Mouse (Mus musculus): ENCODE measurements at regions not wholly inside any gene's neighbourhood (a gene's known extent, or its start where the extent isn't known, plus 50 kb on each side); places are given as distances from the start of the nearest gene placed in this dataset.

DNA sequence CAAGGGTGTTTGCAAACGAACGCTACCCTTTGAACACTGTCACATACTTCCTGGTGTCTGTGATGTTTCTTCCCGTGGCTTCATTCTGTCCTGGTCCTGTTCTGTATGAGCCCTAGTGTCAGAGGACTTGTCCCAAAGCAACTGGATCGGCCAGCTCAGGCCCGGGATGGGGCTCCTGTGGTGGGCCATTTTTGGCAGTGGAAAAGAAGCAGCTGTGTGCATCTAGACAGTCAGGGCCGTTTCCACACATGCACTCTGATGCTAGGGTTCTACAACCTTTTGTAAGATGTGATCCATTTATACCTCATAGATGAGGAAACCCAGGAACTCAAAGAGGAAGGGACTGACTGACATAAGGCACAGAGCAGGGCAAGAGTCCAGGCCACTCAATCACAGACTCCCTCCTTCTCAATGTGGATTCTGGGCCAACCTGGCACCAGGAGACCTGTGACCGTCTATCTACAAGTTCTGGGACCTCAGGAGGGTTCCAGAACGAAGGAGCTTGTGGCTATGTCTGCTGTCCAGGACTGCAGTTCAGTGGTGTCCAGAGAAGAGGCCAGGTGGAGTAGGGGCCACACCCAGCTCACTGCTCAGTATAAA is 155.2 kb downstream of the Trim29 start:
- no peak for DNase-seq (ENCODE audit: low spot score in 2 of 2)

DNA sequence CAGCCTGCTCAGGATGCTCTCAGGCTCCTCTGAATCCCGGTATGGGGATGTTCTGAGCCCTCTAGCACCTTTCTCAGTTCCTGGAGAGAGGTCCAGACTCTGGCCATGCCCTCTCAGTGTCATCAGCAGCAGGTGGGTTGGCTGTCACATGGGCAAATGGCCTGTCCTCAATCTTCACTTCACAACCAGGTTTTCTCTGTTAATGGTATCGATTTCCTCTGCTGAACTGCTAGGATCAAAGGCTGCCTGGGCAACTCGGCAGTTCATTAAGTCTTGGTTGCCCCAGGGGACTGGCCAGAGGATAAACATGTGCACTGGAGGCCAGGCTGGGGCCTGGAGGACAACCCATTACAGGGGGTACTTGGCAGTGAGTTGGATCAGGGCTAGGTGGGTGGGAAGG is 156.2 kb downstream of the Trim29 start:
- DNase-seq (ENCODE audit: low spot score in 2 of 2): no peak

DNA sequence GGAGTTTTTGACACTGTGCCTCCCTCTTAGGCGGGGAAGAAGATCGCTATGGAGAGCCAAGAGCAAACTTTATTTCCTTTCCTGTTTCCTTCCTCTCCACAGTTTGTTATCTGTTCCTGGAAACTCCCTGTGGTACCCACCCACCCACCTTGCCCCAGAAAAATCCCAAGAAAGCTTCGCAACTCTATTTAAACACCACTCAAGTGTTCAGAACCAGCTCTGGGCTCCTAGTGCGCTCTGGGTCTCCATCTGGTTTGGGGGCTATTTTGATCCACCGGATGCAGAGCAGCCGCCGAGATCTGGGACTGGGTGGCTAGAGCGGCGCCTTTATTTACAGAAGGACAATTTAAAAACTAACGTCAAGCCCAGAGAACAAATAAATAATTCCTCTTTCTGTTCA is 158.6 kb downstream of the Trim29 start:
- peak in 1 of 2 experiments; percentile 32 for DNase-seq (ENCODE audit: low spot score in 2 of 2)

DNA sequence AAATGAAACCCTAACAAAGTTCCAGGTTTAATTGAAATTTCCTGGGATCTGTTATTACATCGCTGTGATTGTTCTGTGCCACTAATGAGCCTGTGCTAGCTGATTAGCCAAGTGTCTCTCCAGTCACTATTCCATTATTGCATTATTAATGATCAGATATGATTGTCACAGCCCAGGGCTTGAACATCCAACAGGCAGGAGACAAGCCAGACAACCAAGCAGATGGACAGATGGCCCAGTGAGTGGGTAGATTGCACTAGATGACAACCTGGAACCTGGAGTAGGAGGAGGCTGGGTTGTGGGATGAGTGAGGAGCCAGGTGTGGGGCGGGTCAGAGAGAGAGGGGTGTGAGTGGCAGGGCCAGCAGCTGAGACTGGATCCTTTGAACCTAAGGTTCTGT is 161.6 kb downstream of the Trim29 start:
- no peak for DNase-seq (ENCODE audit: low spot score in 2 of 2)

DNA sequence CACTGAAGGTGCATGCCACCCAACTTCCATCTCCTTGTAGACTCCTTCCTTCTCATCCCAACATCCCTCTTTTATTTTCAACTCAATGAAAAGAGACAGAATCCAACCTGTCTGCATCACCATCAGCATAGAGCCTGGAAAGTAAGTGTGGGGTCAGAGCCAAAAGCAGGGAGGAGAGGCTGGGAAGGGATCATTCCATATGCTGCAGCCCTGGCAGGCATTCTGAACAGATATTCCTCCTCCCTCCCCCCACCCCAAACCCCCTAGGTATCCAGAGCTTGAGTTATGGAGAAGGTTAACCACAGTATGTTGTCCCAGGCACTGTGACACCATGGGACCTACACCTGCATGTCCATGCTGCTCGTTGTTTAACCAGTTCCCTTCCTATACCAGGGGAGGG is 162.5 kb downstream of the Trim29 start:
- no peak for DNase-seq (ENCODE audit: low spot score in 2 of 2)

DNA sequence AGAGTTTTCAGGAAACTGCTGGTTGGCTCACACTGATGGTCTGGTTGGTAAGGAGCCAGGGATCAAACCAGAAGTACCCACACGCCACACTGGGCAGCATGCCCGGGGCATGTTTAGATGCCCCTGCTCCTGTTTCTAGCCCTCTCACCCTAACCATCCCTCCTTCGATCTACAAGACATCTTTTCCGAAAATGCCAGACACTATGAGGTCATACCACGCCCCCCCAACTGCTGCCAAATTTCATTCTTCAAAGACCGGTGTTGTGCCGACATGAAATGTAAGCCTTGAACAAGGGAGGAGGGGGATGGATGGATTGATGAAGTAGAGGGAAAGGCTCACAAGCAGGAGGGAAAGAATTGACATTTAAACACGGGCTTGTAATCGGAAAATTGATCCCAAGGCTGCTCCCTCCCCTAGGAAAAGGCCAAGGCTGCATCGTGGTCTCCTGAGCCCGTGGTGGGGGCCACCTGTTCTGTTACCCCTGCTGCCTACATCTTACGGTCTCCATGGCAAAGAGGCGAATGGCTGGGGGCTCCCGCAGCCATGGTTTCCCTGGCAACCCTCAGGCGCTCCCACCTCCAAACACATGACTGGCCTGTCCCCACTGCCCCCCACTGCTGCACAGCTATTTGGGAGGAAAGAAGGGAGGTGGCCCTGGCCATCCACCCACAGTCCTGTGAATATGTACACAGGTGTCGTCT is 163.1 kb downstream of the Trim29 start:
- DNase-seq (ENCODE audit: low spot score in 2 of 2): peak in 1 of 2 experiments; percentile 29

DNA sequence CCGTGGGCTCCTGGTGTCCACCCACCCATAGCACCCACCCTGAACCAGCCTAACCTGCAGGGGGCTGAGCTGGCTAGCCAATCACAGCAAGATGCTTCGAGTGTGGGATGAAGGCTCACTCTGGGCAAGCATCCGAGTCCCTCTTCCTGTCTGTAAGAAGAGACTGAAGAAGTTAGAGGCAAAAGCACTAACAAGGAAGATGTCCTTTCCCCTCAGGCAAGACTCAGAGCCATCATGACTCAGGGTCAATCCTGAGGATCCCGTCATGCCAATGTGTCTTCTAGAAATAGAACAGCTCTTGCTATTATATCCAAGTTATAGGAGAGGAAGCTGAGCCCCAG is 163.6 kb downstream of the Trim29 start:
- DNase-seq (ENCODE audit: low spot score in 2 of 2): no peak

DNA sequence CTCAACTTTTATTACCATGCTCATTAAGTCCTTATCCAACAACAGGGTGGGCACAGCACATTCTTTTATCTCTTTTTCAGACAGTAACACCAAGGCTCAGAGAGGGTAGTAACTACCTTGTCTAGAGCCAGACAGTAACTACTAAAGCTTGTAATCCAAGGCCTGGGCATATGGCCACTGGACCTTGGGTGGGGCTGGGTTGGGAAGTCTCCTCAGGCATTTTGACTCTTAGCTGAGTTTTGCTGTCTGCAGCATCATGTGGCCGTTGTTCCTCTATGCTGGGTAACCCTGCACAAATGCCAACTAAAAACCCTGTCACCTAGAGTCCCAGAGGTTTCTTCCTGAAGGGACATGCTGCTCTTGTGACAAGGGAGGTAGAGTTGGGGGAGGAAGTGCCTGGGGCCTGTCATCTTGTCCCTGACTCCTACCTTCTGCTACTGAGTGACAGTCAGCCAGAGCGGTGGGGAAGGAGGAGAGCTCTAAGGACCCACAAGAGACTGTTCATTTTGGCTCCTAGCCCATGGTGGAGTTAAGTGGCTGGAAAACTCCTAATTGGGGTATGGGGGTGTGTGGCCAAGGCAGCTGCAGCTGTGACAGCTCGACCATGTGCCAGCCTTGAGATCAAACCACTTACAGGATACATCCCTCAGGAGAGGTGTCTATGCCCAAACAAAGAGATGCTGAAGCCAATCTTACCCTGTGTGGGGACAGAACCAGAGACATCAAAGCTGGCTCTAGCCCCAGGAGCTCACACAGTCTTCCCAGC is 170.4 kb downstream of the Trim29 start:
- DNase-seq (ENCODE audit: low spot score in 2 of 2): no peak

DNA sequence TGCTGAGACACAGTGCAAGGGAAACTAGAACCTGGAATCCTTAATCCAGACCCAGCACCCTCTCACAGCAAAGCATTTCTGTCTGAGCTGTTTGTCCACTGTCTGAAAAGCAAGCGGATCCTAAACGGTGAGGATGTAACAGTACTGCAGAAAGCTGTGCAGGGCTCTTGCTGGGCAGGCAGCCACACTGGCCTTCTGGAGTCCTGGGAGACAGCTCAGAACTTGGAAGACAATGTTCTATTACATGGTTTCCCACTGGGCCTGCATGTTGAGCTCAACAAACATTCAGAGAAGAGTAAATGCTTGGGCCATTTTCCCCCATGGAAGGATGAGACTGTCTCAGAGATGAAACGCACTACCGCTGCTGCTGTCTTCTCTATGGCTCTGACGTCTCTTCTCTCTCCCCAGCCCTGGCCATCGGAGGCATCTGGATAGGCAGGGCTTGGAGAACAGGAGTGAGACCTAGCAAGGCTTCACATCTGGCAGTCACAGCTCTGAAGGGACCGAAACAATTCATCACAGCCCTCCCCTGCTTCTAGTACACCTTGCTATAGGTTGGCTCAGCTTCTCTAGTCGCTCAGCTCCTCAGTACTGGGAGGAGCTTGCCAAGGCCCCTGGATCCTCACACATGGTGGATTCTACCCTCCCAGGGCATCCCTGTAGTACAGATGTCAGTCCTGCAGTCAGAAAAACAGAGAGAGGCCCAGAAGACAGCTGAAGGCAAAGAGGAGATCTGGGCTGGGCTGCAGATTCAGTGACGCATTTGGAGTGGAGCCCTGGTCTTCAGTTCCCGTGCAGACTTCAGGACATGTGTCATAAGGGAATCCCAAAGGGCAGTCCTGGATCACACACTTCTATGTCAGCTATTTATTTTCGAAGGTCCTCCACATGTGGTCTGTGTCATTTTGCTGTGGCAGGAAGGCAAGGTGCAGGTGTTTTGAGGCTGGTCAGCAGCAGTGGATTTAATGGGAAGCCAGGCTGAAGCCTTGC is 171.7 kb downstream of the Trim29 start:
- peak in 1 of 2 experiments; percentile 59 for DNase-seq (ENCODE audit: low spot score in 2 of 2)

DNA sequence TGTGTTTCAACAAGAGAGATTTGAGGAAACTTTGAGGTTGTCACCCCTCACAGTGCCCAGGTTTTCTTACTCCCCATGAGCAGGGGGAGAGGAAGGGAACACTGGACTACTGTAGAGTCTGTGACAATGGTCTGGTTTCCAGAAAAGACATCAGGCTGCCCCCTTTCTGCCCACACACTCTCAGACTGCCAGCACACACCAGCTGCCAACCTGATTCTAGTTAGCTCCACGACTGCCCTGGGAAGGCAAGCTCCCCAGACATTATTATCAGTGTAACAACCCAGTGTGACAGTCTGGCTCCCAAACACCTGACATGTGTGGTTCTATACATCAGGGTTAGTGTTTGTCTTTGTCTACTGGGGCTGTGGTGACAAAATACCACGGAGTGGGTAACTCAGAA is 172.5 kb downstream of the Trim29 start:
- DNase-seq (ENCODE audit: low spot score in 2 of 2): peak; percentile 45 to 67

DNA sequence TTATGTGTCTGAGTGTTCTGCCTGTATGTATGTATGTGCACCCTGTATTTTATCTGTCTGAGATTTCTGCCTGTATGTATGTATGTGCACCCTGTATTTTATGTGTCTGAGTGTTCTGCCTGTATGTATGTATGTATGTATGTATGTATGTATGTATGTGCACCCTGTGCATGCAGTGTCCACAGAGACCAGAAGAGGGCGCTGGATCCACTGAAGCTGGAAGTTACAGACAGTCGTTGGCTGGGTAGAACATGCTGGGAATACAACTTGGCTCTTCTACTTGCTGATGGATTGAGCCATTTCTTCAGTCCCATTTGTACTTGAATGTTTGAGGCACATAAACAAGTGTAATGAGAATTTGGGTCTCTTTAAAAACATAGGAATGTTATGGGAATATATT is 173.3 kb downstream of the Trim29 start:
- no peak for DNase-seq (ENCODE audit: low spot score in 2 of 2)

DNA sequence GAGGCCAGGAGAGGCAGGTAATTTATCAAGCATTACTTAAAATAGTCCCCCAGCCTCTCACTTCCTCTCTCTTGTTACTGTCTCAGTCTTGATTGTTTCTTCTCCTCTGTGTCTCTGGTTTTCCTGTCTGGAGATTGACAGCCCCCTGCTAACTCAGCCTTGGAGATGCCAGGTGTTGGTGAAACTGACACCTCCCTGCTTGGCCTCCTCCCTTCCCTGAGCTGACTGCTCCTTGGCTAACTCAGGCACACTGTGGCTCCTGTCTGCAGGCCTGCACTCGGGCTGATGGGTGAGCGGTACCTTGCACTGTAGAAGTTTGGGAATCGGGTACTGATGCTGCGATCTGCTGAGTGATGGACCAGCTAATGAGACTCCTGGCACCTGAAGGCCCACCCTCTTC is 176.1 kb downstream of the Trim29 start:
- DNase-seq (ENCODE audit: low spot score in 2 of 2): no peak

DNA sequence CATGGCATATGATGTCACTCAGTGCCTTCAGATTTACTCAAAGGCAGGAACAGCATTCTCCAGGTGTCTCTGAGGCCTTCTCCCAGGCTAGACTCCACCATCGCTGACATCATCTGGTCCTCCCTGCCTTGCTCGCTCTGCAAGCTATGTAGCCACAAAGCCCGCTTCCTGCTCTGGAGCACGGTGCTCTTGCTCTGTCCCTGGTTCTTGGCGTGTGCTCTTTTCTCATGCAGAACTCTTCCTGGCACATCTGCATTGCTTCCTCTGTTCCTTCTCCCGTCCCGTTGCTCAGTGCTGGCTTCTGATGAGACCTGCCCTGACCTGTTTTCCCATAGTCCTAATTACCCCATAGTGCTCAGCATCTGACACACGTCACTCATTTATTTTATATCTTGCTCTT is 178.6 kb downstream of the Trim29 start:
- no peak for DNase-seq (ENCODE audit: low spot score in 2 of 2)

DNA sequence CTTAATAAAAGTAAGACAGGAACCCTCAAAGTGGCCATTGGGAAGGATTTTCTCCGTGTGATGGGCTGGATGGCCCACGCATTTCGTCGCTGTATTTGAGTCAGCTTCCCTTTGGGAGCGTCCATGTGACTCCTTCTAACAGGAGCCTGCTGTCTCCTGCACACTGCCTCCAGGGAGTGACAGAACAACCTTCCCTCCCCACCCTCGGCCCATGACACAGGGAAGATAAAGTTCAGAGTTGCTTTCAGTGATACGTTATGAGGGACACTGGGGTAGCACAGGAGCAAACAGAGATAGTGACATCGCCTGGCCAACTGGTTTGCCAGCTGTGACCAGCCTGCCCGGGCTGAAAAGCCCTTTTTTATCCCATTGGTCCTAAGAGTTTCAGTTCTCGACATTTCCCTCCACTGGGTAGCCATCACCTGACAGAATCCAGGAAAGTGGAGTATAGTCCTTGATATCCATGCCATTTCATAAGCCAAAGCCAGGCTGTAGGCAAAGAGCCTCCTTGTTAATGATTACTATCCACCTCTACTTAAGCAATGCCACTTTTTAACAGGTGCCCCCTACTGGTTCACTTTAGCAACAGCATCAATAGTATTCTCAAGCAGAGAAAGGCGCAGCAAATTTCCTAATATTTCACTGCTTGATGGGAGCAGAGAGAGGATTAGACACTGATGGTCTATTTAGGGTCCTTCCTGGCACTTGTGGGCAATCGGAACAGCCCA is 180.5 kb downstream of the Trim29 start:
- no peak for DNase-seq (ENCODE audit: low spot score in 2 of 2)

DNA sequence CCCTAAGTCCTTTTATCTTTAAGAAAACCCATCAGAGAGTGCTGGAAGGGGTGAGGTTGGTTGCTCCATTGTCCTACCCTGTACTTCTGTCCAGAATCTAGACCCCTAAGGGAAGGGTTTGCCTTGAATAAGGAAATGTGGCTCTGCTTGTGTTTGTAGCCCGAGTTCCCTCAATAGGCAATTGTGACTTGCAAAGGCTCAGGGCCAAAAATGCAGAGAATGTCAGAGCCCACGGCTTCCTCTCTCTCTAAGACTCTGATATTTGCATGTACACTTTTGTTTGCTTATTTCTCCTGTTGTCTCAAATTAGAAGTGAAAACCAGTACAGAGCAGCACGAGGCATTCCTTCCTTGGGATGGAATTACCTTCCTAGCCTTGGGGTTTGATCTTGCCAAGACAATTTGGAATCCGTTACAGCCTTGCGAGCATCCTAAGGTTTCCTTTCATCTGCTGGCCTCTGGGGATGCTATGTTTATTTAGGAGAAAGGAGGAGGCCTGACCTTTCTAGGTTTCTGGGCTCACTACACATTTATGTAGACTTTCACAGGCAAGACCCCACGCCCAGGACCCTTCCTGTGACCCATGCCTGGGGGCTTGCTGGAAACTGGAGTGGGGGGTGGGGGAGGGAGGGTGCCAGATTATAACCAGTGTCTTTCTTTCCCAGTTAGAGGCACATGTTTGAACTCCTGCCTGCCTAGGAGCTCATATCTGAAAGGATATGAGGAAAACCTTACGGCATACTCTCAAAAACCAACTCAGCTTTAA is 181.8 kb downstream of the Trim29 start:
- no peak for DNase-seq (ENCODE audit: low spot score in 2 of 2)

DNA sequence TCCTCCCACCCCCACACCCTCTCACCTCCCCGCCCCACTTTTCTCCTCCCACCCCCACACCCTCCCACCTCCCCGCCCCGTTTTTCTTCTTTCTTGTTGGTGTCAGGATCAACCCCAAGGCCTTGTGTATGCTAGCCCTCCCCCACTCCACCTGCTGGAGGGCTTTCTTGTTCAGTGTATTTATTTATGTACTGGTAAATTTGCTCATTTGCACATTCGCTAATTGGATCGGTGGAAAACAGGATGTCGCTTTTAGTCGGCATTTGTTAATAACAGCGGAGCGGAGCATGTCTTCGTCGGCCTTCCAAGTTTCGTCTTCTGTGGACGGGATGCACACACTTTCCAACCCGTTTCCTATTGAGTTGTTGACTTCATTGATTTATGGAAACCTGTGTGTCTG is 187.9 kb downstream of the Trim29 start:
- DNase-seq (ENCODE audit: low spot score in 2 of 2): no peak

DNA sequence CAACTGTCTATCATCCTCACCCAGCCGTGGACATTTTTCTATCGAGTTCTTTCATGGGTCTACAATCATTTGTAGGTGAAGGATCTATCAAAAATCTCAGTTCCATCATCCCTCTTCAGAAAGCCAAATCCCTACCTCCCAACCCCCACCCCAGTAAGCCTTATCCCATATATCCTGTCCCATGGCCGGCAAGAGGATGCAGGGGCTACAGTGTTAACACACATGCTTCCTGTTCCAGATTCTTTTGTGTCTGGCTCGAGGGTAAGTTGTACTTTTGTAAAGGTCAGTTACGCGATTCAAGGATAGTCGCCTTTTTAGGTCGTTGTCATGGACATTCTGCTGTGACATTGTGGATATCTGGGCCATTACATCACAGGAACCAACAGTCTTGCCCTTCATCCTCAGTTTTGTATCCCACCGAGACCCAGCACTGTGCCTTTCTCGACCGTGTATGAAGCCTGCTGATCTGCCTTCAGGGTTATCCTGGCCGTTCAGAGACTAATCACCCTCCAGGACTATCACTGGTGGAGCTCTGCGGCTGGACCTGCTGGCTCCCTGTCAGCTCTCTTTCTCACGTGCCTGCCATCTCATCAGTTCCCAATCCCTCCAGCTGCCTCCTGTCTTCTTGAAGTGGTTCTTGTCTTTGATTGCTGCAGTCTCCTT is 193.8 kb downstream of the Trim29 start:
- DNase-seq (ENCODE audit: low spot score in 2 of 2): no peak

DNA sequence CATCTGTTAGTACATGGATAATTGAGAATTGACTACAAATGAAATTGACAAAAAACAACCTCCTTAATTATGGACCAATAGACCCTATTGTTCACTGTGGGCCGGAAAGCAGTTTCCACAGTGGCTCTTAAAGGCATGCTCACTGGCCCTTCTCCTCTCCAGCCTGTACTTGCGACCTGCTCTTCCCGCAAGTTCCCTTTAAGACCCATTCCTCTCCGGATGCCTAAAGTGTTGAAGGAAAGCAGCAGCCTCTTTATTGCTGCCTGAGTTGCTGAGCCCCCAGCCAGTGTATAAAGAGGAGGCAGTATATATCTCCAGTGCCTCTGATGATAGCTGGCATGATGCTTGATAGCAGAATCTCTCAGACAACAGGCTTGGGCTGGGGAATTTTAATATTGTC is 195.2 kb downstream of the Trim29 start:
- DNase-seq (ENCODE audit: low spot score in 2 of 2): no peak

DNA sequence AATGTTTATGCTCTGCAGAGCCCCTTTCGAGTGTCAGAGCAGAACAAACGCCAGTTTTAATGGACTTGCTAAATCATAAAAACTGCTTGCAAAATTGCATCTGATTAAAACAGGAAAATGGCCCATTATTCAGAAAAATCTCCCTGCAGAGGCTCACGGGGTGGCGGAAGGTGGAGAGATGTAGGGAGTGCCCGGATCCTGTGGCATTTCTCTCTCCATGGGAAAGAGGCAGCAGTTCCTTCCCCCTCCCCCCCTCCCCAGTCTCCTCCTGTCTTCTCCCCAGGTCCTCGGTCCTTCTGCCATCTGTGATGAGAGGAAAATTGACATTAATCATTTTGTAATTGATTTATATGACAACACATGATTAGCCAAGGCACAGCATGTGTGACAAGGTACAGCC is 195.6 kb downstream of the Trim29 start:
- DNase-seq (ENCODE audit: low spot score in 2 of 2): no peak

Measured in left cerebral cortex, adult 18-20 months (tissue).